Mouse (Mus musculus) c-Kit-negative CD71-positive TER-119-positive erythroid progenitor cells, embryonic 14.5 days (primary cell): ENCODE results near the gene Erich4.

Experiments used
- DNase-seq: peaks from one replicate; pipeline ENCODE4 v3.0.0-alpha.2; 2013; ENCODE audit warnings: low read depth, low spot score

Gene Erich4

GRCm38 (mm10) chr7:25623857-25624370 lies 8.2 kb upstream of the Erich4 start:
- no peak for DNase-seq

- DNase-seq, result no peak
Measured at GRCm38 (mm10) chr7:25620751-25621150, 5.1 kb upstream of the Erich4 start.

- DNase-seq, result no peak
Measured at GRCm38 (mm10) chr7:25620101-25620500, 4.4 kb upstream of the Erich4 start.

- no peak for DNase-seq
Measured at GRCm38 (mm10) chr7:25619722-25619991, 4.0 kb upstream of the Erich4 start.

- DNase-seq, result peak; percentile 72
Measured at GRCm38 (mm10) chr7:25618865-25619721, 3.4 kb upstream of the Erich4 start, which contains the start of gene Dmac2. Gene Dmac2 (plus strand): TSS chr7:25619414.

GRCm38 (mm10) chr7:25617376-25618160 lies 1.9 kb upstream of the Erich4 start:
- DNase-seq, result no peak

GRCm38 (mm10) chr7:25614831-25615705 lies 624 bp downstream of the Erich4 start:
- no peak for DNase-seq

- DNase-seq, result no peak
Measured at GRCm38 (mm10) chr7:25614086-25614485, 1.6 kb downstream of the Erich4 start.

GRCm38 (mm10) chr7:25611501-25611900 lies 4.2 kb downstream of the Erich4 start:
- no peak for DNase-seq

GRCm38 (mm10) chr7:25610056-25610455 lies 5.6 kb downstream of the Erich4 start:
- no peak for DNase-seq

GRCm38 (mm10) chr7:25607196-25607595 lies 8.5 kb downstream of the Erich4 start:
- DNase-seq, result no peak

GRCm38 (mm10) chr7:25606625-25607063 lies 9.0 kb downstream of the Erich4 start:
- no peak for DNase-seq

GRCm38 (mm10) chr7:25601346-25601745 lies 14.3 kb downstream of the Erich4 start:
- no peak for DNase-seq

- DNase-seq, result no peak
Measured at GRCm38 (mm10) chr7:25600666-25601065, 15.0 kb downstream of the Erich4 start.

- peak; percentile 54 for DNase-seq
Measured at GRCm38 (mm10) chr7:25599663-25600062, 16.0 kb downstream of the Erich4 start.

GRCm38 (mm10) chr7:25593859-25594258 lies 21.8 kb downstream of the Erich4 start:
- no peak for DNase-seq

GRCm38 (mm10) chr7:25591226-25591625 lies 24.5 kb downstream of the Erich4 start:
- no peak for DNase-seq

GRCm38 (mm10) chr7:25585351-25586204 lies 30.1 kb downstream of the Erich4 start:
- DNase-seq, result no peak

GRCm38 (mm10) chr7:25584651-25585050 lies 31.0 kb downstream of the Erich4 start:
- no peak for DNase-seq

- no peak for DNase-seq
Measured at GRCm38 (mm10) chr7:25582301-25582810, 33.3 kb downstream of the Erich4 start.
